Mouse (Mus musculus) heart, embryonic 11.5 days (tissue): ENCODE measurements around the gene Olfr630. TPM values are rescaled to one million over a fixed set of nuclear protein-coding genes. Genes with fewer than 3 reads are reported as not detected.
"Not testable (repeated sequence)": the region's sequence is repeated elsewhere in the genome, so short reads cannot be mapped to it uniquely, and the experiment has no call there.

Source experiments
- ATAC-seq: fragments of 200-750 bp; cut with Nextera tagmentation; replicated peaks from 2 replicates; pipeline ENCODE4 v1.8.0; 2017; ENCODE audit warnings: moderate library complexity; ENCODE audit not compliant: insufficient number of reproducible peaks, low FRiP score, low TSS enrichment
- H3K27ac ChIP-seq: fragments of 300-500 bp; sonication (generic); 2 replicates; pipeline ENCODE4 v1.5.1; 2014; ENCODE audit warnings: mild to moderate bottlenecking, low read depth, low read length
- H3K27me3 ChIP-seq: fragments of 300-500 bp; sonication (generic); 2 replicates; pipeline ENCODE4 v1.6.1; 2014; ENCODE audit warnings: mild to moderate bottlenecking, low read length, mixed read lengths; ENCODE audit not compliant: control insufficient read depth, insufficient read depth
- H3K36me3 ChIP-seq: fragments of 300-500 bp; sonication (generic); 2 replicates; pipeline ENCODE4 v1.6.1; 2014; ENCODE audit warnings: mild to moderate bottlenecking, low read length, moderate library complexity, mixed read lengths; ENCODE audit not compliant: control insufficient read depth, insufficient read depth
- H3K4me1 ChIP-seq: fragments of 300-500 bp; sonication (generic); 2 replicates; pipeline ENCODE4 v1.6.1; 2014; ENCODE audit warnings: low read length; ENCODE audit not compliant: control insufficient read depth, insufficient read depth
- H3K4me2 ChIP-seq: fragments of 300-500 bp; sonication (generic); 2 replicates; pipeline ENCODE4 v1.6.1; 2014; ENCODE audit warnings: mild to moderate bottlenecking, moderate library complexity
- H3K4me3 ChIP-seq: fragments of 300-500 bp; sonication (generic); 2 replicates; pipeline ENCODE4 v1.5.1; 2014; ENCODE audit warnings: low read depth, low read length
- H3K9ac ChIP-seq: fragments of 300-500 bp; sonication (generic); 2 replicates; pipeline ENCODE4 v1.6.1; 2014; ENCODE audit warnings: mild to moderate bottlenecking, low read depth, low read length, moderate library complexity
- H3K9me3 ChIP-seq: fragments of 300-500 bp; sonication (generic); replicated peaks from 2 replicates; pipeline ENCODE4 v1.6.1; 2016; ENCODE audit warnings: low read length; ENCODE audit not compliant: control insufficient read depth
- WGBS: fragments of 180-500 bp; shearing (Covaris S2); extraction: QIAGEN DNeasy Blood & Tissue Kit; methylation state at CpG from one replicate; pipeline ENCODE4 v1.1.7; 2014; ENCODE audit not compliant: insufficient replicate concordance; 5-methylcytosine and 5-hydroxymethylcytosine counted together
- polyA plus RNA-seq: library from polyadenylated mRNA; unstranded; fragments of >200 nt; fragmentation: Nextera tagmentation; extraction: Ambion mirVana; gene quantifications from 2 replicates; pipeline ENCODE4 v1.2.1, GENCODE M21; 2014

Olfr630 gene
- polyA plus RNA-seq, 1 experiment from 2014 or later: 0.07 TPM

GRCm38 (mm10) chr7:103744843-103745242 lies 12.3 kb downstream of the Olfr630 start, which contains the start of gene Olfr629:
TSS of gene Olfr629 (minus strand) at chr7:103744943.
- no peaks in the 10 kb centered on the region for H3K4me1 ChIP-seq
- no peaks in the 10 kb centered on the region for H3K9me3 ChIP-seq
- H3K4me3 ChIP-seq: no peak within 1 kb of the TSS
- no peaks in the 10 kb centered on the region for H3K27me3 ChIP-seq
- no peak for ATAC-seq
- no peak within 1 kb of the TSS for H3K27ac ChIP-seq
- no peak within 1 kb of the TSS for H3K9ac ChIP-seq
- 75% methylated on average over 2 of the region's 2 CpGs for WGBS
- H3K4me2 ChIP-seq: no peak within 1 kb of the TSS
- no peaks in the 10 kb centered on the region for H3K36me3 ChIP-seq

- no peaks in the 10 kb centered on the region for H3K4me1 ChIP-seq
Measured at GRCm38 (mm10) chr7:103730074-103730473, 27.1 kb downstream of the Olfr630 start, which contains the start of gene Olfr628. TSS of gene Olfr628 (plus strand) at chr7:103730374.

DNA sequence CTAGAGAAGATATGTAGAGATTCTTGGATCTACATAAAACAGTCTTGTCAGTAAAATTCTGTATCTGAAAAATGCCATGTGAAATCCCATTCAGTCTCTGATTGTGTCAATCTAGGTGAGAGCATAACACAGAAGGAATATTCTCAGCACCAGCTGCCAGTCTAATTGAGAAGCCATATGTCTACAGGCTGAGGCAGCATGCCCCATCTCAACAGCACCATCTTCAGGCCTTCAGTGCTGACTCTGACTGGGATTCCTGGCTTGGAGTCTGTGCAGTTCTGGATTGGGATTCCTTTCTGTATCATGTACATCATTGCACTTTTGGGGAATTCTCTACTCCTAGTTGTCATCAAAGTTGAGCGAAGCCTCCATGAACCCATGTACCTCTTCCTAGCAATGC lies 40.7 kb downstream of the Olfr630 start:
- not testable (repeated sequence) for H3K27ac ChIP-seq, H3K4me2 ChIP-seq, H3K9ac ChIP-seq, H3K36me3 ChIP-seq, H3K27me3 ChIP-seq, H3K9me3 ChIP-seq, H3K4me1 ChIP-seq, ATAC-seq, H3K4me3 ChIP-seq
- 94% methylated on average over 1 of the region's 1 CpGs for WGBS

More at GRCm38 (mm10) chr7:103730074-103730473, 27.1 kb downstream of the Olfr630 start, which contains the start of gene Olfr628:
- 84% methylated on average over 1 of the region's 1 CpGs for WGBS
- no peaks in the 10 kb centered on the region for H3K9me3 ChIP-seq
- H3K4me3 ChIP-seq: no peak within 1 kb of the TSS
- no peak within 1 kb of the TSS for H3K27ac ChIP-seq
- ATAC-seq: no peak
- H3K27me3 ChIP-seq: no peaks in the 10 kb centered on the region
- no peak within 1 kb of the TSS for H3K4me2 ChIP-seq
- H3K9ac ChIP-seq: no peak within 1 kb of the TSS
- H3K36me3 ChIP-seq: no peaks in the 10 kb centered on the region

DNA sequence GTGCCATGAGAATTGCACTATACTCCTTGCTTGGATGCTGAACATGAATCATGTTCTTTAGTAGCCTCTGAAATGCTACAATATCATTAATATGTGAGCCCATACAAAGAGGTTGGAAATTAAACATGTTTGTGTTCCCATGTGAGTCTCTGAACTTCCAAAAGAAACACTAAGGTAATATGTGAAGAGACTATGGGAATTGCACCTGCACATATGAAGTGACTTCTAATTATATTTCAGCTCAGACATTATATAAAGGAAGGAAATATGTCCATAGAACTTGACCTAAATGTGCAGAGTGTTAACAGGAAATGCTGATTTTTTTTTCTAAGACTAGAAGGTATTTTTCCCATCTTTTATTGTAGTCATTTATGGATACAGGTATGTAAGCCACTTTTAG lies 42.8 kb downstream of the Olfr630 start, which contains the start of gene Olfr243:
TSS of gene Olfr243 (plus strand) at position 301 of the 400 bp plus-strand sequence.
- Histone ChIP-seq H3K36me3 (no peaks in the 10 kb centered on the region), H3K9me3 (no peaks in the 10 kb centered on the region), H3K27me3 (no peaks in the 10 kb centered on the region), H3K4me1 (no peaks in the 10 kb centered on the region), H3K27ac (no peak within 1 kb of the TSS), H3K9ac (no peak within 1 kb of the TSS), H3K4me2 (no peak within 1 kb of the TSS), H3K4me3 (no peak within 1 kb of the TSS)
- no peak for ATAC-seq

DNA sequence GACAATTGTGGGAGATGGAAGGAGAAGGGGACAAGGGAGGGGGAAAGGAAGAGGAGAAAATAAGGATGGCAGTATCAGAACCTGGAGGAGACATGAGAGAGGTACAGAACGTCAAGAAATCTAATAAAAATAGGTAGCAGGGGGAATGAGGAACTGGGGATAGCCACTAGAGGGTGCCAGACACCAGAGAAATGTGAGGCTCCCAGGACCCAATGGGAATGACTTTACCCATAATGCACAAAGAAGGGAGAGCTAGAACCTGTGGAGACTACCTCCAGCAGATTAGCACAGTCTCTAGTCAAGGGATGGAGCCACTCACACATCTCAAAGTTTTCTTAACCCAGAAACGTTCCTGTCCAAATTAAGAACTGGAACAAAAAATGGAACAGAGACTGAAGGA lies 45.1 kb downstream of the Olfr630 start:
- WGBS: 28% methylated on average over 2 of the region's 2 CpGs
- H3K27me3 ChIP-seq: no peaks in the 10 kb centered on the region
- H3K9ac ChIP-seq: no peak overlapping the region
- H3K4me3 ChIP-seq: no peak overlapping the region
- no peaks in the 10 kb centered on the region for H3K36me3 ChIP-seq
- H3K9me3 ChIP-seq: no peaks in the 10 kb centered on the region
- no peak for ATAC-seq
- no peak overlapping the region for H3K27ac ChIP-seq
- H3K4me1 ChIP-seq: no peaks in the 10 kb centered on the region
- no peak overlapping the region for H3K4me2 ChIP-seq

Other genes starting within 250 kb of the Olfr630 start
- not detected in 2 replicates for gene Olfr610, start 245.2 kb downstream of the Olfr630 start, polyA plus RNA-seq
- gene Olfr611, start 236.5 kb downstream of the Olfr630 start, polyA plus RNA-seq: not detected in 2 replicates
- not detected in 2 replicates for gene Olfr612, start 214.6 kb downstream of the Olfr630 start, polyA plus RNA-seq
- not detected in 2 replicates for gene Olfr613, start 209.3 kb downstream of the Olfr630 start, polyA plus RNA-seq
- gene Olfr615, start 201.3 kb downstream of the Olfr630 start, polyA plus RNA-seq: not detected in 2 replicates
- gene Olfr616, start 188.2 kb downstream of the Olfr630 start, polyA plus RNA-seq: not detected in 2 replicates
- not detected in 2 replicates for gene Olfr617, start 184.3 kb downstream of the Olfr630 start, polyA plus RNA-seq
- not detected in 2 replicates for gene Olfr618, start 167.2 kb downstream of the Olfr630 start, polyA plus RNA-seq
- gene Olfr619, start 156.8 kb downstream of the Olfr630 start, polyA plus RNA-seq: not detected in 2 replicates
- not detected in 2 replicates for gene Olfr620, start 144.8 kb downstream of the Olfr630 start, polyA plus RNA-seq
- gene Olfr622, start 114.6 kb downstream of the Olfr630 start, polyA plus RNA-seq: not detected in 2 replicates
- not detected in 2 replicates for gene Olfr623, start 93.6 kb downstream of the Olfr630 start, polyA plus RNA-seq
- 0.03 TPM in 1 of 2 replicates, not detected in the other for gene Olfr624, start 86.1 kb downstream of the Olfr630 start, polyA plus RNA-seq
- gene Olfr625-ps1, start 74.6 kb downstream of the Olfr630 start, polyA plus RNA-seq: not detected in 2 replicates
- gene Olfr243, start 42.7 kb downstream of the Olfr630 start, polyA plus RNA-seq: not detected in 2 replicates
- not detected in 2 replicates for gene Olfr628, start 27.0 kb downstream of the Olfr630 start, polyA plus RNA-seq
- not detected in 2 replicates for gene Olfr629, start 12.4 kb downstream of the Olfr630 start, polyA plus RNA-seq
- gene Olfr69, start 14.3 kb upstream of the Olfr630 start, polyA plus RNA-seq: not detected in 2 replicates
- not detected in 2 replicates for gene Olfr68, start 22.4 kb upstream of the Olfr630 start, polyA plus RNA-seq
- 0.08 TPM in 1 of 2 replicates, not detected in the other for gene Olfr67, start 34.5 kb upstream of the Olfr630 start, polyA plus RNA-seq
- 2,483 and 3,067 TPM in 2 replicates for gene Hbb-bt, start 56.7 kb upstream of the Olfr630 start, polyA plus RNA-seq
- 849 and 1,123 TPM in 2 replicates for gene Hbb-bs, start 70.8 kb upstream of the Olfr630 start, polyA plus RNA-seq
- 0.31 TPM in 1 of 2 replicates, not detected in the other for gene Hbb-bh2, start 83.2 kb upstream of the Olfr630 start, polyA plus RNA-seq
- gene Hbb-bh1, start 85.8 kb upstream of the Olfr630 start, polyA plus RNA-seq: 7,786 and 8,740 TPM in 2 replicates
- gene Hbb-y, start 95.9 kb upstream of the Olfr630 start, polyA plus RNA-seq: 35,401 and 41,924 TPM in 2 replicates
- gene Olfr66, start 128.9 kb upstream of the Olfr630 start, polyA plus RNA-seq: not detected in 2 replicates
- gene Olfr64, start 137.2 kb upstream of the Olfr630 start, polyA plus RNA-seq: not detected in 2 replicates
- gene Olfr65, start 146.2 kb upstream of the Olfr630 start, polyA plus RNA-seq: not detected in 2 replicates
- gene Olfr631, start 171.5 kb upstream of the Olfr630 start, polyA plus RNA-seq: not detected in 2 replicates
- 0.07 and 0.11 TPM in 2 replicates for gene Olfr632, start 177.0 kb upstream of the Olfr630 start, polyA plus RNA-seq
- gene Olfr633, start 187.1 kb upstream of the Olfr630 start, polyA plus RNA-seq: not detected in 2 replicates
- gene Olfr635, start 213.8 kb upstream of the Olfr630 start, polyA plus RNA-seq: not detected in 2 replicates
- gene Olfr638, start 241.4 kb upstream of the Olfr630 start, polyA plus RNA-seq: not detected in 2 replicates